Mouse (Mus musculus) C2C12 (cell line): Measurements from ENCODE around the gene Gal3st3.

Source experiments
- CEBPB ChIP-seq: IDR thresholded peaks from one replicate; pipeline ENCODE4 v1.6.1; 2011; ENCODE audit warnings: low read depth, mild to moderate bottlenecking, control low read depth, moderate library complexity
- CTCF ChIP-seq: IDR thresholded peaks from one replicate; pipeline ENCODE4 v1.5.1; 2011; ENCODE audit not compliant: control insufficient read depth, insufficient read depth, insufficient read length
- MAX ChIP-seq: IDR thresholded peaks from one replicate; pipeline ENCODE4 v1.6.1; 2011; ENCODE audit warnings: mild to moderate bottlenecking, control low read depth
- MYOD1 ChIP-seq: IDR thresholded peaks from one replicate; pipeline ENCODE4 v1.6.1; 2011; ENCODE audit warnings: low read depth; ENCODE audit not compliant: control insufficient read depth, insufficient read length
- MYOG ChIP-seq: IDR thresholded peaks from one replicate; pipeline ENCODE4 v1.6.1; 2011; ENCODE audit not compliant: control insufficient read depth, insufficient read length; ENCODE audit errors: extremely low read depth

GRCm38 (mm10) chr19:5274641-5275040 lies 23.5 kb upstream of the Gal3st3 start:
- no peak for TF ChIP-seq CTCF
- no peak for TF ChIP-seq CEBPB
- no peak for TF ChIP-seq MYOG
- no peak for TF ChIP-seq MAX
- TF ChIP-seq MYOD1, result no peak
